Mouse (Mus musculus) cerebellum, adult 2 months (tissue): ENCODE results near the gene Rnf34.

Experiments used
- CTCF ChIP-seq: fragments of 200-500 bp; IDR thresholded peaks from 2 replicates; pipeline ENCODE4 v1.5.1; 2011; ENCODE audit warnings: low read depth, mild to moderate bottlenecking, control low read depth, low read length, moderate library complexity, borderline replicate concordance; ENCODE audit not compliant: insufficient read depth
- POLR2A ChIP-seq: fragments of 200-500 bp; IDR thresholded peaks from 2 replicates; pipeline ENCODE4 v1.6.1; 2011; ENCODE audit warnings: low read length, control low read depth, borderline replicate concordance; ENCODE audit not compliant: insufficient read depth

GRCm38 (mm10) chr5:122916147-122916546 lies 66.3 kb downstream of the Rnf34 start:
- TF ChIP-seq CTCF, result no peak
- TF ChIP-seq POLR2A, result no peak
